Mouse (Mus musculus) G1E (cell line): ENCODE data around the gene Rpn2.

Experiments
- CTCF ChIP-seq: IDR thresholded peaks from 2 replicates; pipeline ENCODE4 v1.5.1; 2012; ENCODE audit warnings: low read depth, low read length, inconsistent platforms, mixed read lengths
- GATA1 ChIP-seq: IDR thresholded peaks from 2 replicates; pipeline ENCODE4 v1.6.1; 2012; ENCODE audit warnings: borderline replicate concordance, low read length, inconsistent platforms, mixed read lengths
- GATA2 ChIP-seq: IDR thresholded peaks from 2 replicates; pipeline ENCODE4 v1.6.1; 2012; ENCODE audit warnings: low read depth, low read length, inconsistent platforms, borderline replicate concordance
- POLR2AphosphoS5 ChIP-seq: IDR thresholded peaks from 2 replicates; pipeline ENCODE4 v1.6.1; 2012; ENCODE audit warnings: low read depth, low read length, inconsistent platforms; ENCODE audit not compliant: insufficient replicate concordance
- TAL1 ChIP-seq: conservative IDR thresholded peaks from 2 replicates; pipeline ENCODE4 v1.6.1; 2012; ENCODE audit warnings: low read depth, low read length, inconsistent platforms, mixed read lengths

- TF ChIP-seq CTCF = no peak
- TF ChIP-seq GATA1 = no peak
- no peak for TF ChIP-seq GATA2
- no peak for TF ChIP-seq TAL1
- TF ChIP-seq POLR2AphosphoS5 = no peak
Observed at GRCm38 (mm10) chr2:157263832-157264231, 15.0 kb upstream of the Rpn2 start.
